Mouse (Mus musculus) lung, adult 2 months (tissue): ENCODE data around the gene Pnpo.

Source experiments
- CTCF ChIP-seq: fragments of 200-500 bp; IDR thresholded peaks from 2 replicates; pipeline ENCODE4 v1.5.1; 2011; ENCODE audit warnings: mild to moderate bottlenecking, low read length, control low read depth; ENCODE audit not compliant: insufficient read depth
- POLR2A ChIP-seq: fragments of 200-500 bp; IDR thresholded peaks from 2 replicates; pipeline ENCODE4 v1.6.1; 2011; ENCODE audit warnings: low read depth, mild to moderate bottlenecking, control low read depth, low read length, borderline replicate concordance; ENCODE audit errors: extremely low read depth

DNA sequence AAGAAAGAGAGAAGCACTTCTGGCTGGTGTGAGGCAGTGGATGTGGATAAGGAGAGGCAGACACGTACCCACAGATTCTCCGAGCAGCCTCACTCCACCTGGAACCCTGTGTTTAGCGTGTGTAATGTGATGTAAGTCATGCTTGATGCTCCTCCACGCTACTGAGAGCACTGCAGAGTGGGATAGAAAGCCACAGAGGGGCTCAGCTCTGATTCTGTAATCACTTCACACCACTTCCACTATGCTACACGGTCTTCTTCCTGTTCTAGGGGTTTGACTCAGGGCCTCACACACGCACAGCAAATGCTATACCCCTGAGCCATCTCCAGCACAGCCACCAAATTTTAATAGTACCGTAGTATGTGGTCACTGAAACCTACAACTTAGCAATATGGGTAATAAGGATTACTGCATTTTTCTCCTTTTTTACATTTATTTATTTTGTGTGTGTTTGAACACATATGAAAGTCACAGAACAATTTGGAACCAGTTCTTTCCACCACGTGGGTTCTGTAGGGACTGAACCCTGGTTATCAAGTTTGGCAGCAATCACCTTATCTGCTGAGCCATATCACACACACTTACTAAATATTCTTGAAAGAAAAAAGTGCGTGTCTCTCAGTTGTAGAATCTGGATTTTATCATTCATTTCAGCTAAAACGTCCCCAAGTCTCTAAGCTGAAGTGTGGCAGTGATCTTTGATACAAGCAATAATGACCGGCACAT is 23.9 kb upstream of the Pnpo start:
- TF ChIP-seq CTCF (no peak), POLR2A (no peak)
